Mouse (Mus musculus): Measurements from ENCODE around the gene Trap1a. TPM values are rescaled to one million over a fixed set of nuclear protein-coding genes. Genes with fewer than 3 reads are reported as not detected.
"Not testable (repeated sequence)": the region's sequence is repeated elsewhere in the genome, so short reads cannot be mapped to it uniquely, and the experiment has no call there.

Trap1a gene
- polyA plus RNA-seq (2012; rRNA removed) = 0.09 and 0.11 TPM in 2 replicates

DNA sequence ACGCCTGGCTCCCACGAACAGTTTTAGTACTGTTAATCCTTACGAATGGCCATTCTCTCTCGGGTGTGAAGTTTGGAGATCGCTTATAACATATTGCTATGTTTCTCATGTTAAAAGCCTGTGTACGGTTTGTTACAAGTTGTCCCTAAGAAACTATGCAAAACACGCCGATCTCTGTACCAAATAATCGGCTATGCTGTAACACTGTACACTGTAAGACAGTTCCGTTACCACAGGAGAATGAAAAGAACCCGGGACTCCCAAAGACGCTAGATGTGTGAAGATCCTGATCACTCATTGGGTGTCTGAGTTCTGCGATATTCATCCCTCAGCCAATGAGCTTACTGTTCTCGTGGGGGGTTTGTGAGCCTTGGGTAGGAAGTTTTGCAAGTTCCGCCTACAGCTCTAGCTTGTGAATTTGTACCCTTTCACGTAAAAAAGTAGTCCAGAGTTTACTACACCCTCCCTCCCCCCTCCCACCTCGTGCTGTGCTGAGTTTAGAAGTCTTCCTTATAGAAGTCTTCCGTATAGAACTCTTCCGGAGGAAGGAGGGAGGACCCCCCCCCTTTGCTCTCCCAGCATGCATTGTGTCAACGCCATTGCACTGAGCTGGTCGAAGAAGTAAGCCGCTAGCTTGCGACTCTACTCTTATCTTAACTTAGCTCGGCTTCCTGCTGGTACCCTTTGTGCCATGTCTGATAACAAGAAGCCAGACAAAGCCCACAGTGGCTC, at the start of gene Trap1a:
Trap1a (plus strand) TSS at position 421 of the 732 bp plus-strand sequence.
- DNase-seq (ENCODE audit: low read depth) = no peak
- no peak for TF ChIP-seq POLR2A (IDR thresholded peaks at IDR 0.05; ENCODE audit: borderline replicate concordance, extremely low read depth, insufficient read depth, insufficient read length, poor library complexity, severe bottlenecking)
- no peak for TF ChIP-seq CTCF (IDR thresholded peaks at IDR 0.05; ENCODE audit: borderline replicate concordance, extremely low read depth, insufficient read depth, insufficient read length)

DNA sequence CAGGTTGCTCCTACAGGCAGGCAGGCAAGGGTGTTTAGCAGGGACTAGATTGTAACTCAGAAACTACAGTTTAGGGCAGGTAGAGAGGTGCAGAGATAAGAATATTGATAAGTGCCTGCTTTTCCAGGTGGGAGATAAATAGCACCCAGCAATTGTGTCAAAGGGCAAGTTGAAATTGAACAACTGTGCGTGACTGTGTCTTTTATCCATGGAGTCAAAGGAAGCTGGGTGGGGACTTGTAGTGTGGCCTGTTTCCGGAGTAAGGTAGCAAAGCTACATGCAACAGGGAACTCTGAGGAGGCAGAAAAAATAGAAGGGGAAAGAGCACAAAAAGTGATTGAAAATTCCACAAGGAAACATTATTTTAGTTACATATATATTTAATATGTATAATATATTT, 40.4 kb upstream of the Trap1a start:
- TF ChIP-seq CTCF (IDR thresholded peaks at IDR 0.05; ENCODE audit: borderline replicate concordance, extremely low read depth, insufficient read depth, insufficient read length) = no peak
- no peak for TF ChIP-seq POLR2A (IDR thresholded peaks at IDR 0.05; ENCODE audit: borderline replicate concordance, extremely low read depth, insufficient read depth, insufficient read length, poor library complexity, severe bottlenecking)
- no peak for DNase-seq (ENCODE audit: low read depth)

DNA sequence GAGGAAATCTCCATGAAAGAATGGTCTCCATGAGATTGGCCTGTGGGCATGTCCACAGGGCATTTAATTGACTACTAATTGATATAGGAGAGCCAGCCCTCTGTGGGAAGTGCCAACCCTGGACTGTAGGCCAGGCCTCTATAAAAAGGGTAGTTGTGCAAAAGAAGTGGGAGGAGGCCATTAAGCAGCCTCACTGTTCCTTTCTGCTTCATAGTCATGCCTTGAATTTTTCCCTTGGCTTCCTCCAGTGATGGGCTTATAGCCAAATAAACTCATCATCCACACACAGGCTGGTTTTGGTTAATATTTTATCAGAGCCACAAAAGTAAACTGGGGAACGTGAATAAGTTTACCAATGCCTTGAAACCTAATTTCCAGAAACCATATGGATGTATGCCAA, 38.2 kb upstream of the Trap1a start:
- peak; percentile 3 for DNase-seq (ENCODE audit: low read depth)
- TF ChIP-seq POLR2A (IDR thresholded peaks at IDR 0.05; ENCODE audit: borderline replicate concordance, extremely low read depth, insufficient read depth, insufficient read length, poor library complexity, severe bottlenecking) = no peak
- no peak for TF ChIP-seq CTCF (IDR thresholded peaks at IDR 0.05; ENCODE audit: borderline replicate concordance, extremely low read depth, insufficient read depth, insufficient read length)

DNA sequence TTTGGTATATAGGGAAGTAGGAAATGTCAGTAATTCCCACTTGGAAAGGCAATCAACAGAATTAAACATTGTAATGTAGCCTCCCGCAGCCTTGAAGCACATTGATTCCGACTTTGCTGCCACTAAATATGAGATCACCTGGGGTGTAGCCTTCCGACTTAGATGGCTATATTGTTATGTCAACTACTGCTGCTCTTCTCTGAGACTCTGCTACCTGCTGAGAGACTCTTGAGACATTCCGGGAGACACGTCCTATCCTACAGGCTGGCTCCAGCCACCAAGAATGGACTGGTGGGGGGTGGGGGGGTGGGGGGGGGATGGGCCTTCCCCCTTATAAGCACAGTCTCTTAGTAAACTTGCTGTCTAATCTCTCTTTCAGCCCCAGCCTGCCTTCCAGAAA, 16.1 kb upstream of the Trap1a start:
- not testable (repeated sequence) for DNase-seq (ENCODE audit: low read depth)

DNA sequence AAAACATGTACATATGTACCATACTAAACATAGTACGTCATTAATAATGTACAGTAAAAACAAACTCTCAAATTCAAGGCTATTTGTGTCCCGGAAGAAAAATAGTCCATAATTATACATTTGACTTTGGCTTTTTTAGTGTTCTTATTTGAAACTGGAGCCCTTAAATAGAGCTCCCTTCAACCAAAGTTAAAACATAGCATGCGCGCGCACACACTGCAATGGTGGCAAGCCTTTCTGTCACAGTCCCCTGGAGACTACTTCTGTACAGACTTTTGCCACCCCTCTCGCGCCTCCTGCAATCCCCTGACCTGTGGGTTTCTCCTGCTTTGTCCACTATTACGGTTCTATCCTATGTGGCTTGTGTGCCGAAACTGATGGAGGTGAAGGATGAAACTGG, 900 bp upstream of the Trap1a start:
- TF ChIP-seq CTCF (IDR thresholded peaks at IDR 0.05; ENCODE audit: borderline replicate concordance, extremely low read depth, insufficient read depth, insufficient read length) (no peak), POLR2A (IDR thresholded peaks at IDR 0.05; ENCODE audit: borderline replicate concordance, extremely low read depth, insufficient read depth, insufficient read length, poor library complexity, severe bottlenecking) (no peak)
- no peak for DNase-seq (ENCODE audit: low read depth)

DNA sequence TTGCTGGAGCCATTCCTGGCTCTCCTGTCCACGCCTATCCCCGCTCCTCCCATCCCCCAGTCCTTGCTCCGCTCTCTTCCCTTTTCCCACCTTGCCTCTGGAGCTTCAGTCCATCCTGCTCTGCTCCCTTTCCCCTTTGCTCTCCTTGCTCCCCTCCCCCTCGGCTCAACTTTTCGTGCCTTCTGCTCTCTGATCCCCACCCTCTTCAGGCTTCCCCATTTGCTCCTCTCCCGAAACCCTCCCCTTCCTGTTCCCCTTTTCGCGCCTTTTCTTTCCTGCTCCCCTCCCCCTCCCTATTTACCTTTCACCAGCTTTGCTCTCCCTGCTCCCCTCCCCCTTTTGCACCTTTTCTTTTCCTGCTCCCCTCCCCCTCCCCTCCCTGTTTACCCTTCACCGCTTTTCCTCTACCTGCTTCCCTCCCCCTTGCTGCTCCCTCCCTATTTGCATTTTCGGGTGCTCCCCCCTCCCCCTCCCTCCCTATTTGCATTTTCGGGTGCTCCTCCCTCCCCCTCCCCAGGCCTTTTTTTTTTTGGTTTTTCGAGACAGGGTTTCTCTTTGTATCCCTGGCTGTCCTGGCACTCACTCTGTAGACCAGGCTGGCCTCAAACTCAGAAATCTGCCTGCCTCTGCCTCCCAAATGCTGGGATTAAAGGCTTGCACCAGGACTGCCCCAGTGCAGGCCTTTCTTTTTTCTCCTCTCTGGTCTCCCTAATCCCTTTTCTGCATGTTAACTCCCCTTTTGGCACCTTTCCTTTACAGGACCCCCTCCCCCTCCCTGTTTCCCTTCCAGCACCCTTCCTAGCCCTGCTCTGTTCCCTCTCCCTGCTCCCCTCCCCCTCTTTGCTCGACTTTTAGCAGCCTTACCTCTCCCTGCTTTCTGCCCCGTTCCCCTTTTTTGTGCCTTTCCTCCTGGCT, 1.3 kb downstream of the Trap1a start:
- TF ChIP-seq CTCF (IDR thresholded peaks at IDR 0.05; ENCODE audit: borderline replicate concordance, extremely low read depth, insufficient read depth, insufficient read length) = no peak
- TF ChIP-seq POLR2A (IDR thresholded peaks at IDR 0.05; ENCODE audit: borderline replicate concordance, extremely low read depth, insufficient read depth, insufficient read length, poor library complexity, severe bottlenecking) = no peak
- no peak for DNase-seq (ENCODE audit: low read depth)

DNA sequence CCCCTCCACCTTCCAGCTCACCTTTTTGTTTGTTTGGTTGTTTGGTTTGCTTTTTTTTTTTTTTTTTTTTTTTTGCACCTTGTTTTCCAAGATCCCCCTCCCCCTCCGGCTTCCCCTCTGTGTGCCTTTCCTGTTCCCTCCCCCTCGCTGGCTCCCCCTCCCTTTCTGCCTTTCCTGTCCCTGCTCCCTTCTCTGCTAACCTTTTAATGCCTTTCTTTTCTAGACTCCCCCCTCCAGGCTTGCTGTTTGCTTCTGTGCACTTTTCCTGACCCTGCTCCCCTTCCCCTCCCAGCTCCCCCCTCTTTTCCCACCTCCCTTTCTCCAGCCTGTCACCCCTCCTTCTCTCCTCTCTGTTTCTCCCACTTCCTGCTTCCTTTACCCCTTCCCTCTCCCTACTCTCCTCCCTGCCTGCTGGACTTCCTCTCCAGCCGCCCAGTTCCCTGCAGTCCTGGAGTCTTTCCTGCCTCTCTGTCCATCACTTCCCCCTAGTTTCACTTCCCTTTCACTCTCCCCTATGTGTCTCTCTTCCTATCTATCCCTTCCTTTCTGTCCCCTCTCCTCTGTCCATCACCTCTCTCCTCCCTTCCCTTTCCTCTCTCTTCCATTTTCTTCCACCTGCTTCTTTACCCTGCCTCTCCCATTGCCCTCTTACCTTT, 2.1 kb downstream of the Trap1a start:
- no peak for DNase-seq (ENCODE audit: low read depth)
- no peak for TF ChIP-seq POLR2A (IDR thresholded peaks at IDR 0.05; ENCODE audit: borderline replicate concordance, extremely low read depth, insufficient read depth, insufficient read length, poor library complexity, severe bottlenecking)
- TF ChIP-seq CTCF (IDR thresholded peaks at IDR 0.05; ENCODE audit: borderline replicate concordance, extremely low read depth, insufficient read depth, insufficient read length) = no peak

DNA sequence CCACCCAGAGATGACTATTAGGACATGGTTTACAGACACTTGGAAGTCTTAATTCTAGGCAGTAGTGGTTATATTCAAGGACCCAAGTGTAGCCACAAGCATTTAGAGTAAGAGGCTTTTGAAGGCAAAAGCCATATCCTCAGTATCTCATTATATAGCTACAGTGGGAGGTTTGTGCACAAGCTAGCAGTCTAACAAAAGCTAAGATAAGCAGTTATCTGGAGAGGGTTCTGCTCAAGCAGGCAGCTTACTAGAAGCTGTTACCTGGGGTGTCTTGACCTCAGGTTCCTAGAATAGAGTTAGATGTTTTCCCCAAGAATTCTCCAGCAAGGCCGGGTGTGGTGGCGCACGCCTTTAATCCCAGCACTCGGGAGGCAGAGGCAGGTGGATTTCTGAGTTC, 6.1 kb downstream of the Trap1a start:
- DNase-seq (ENCODE audit: low read depth) = no peak
- TF ChIP-seq POLR2A (IDR thresholded peaks at IDR 0.05; ENCODE audit: borderline replicate concordance, extremely low read depth, insufficient read depth, insufficient read length, poor library complexity, severe bottlenecking) = no peak
- no peak for TF ChIP-seq CTCF (IDR thresholded peaks at IDR 0.05; ENCODE audit: borderline replicate concordance, extremely low read depth, insufficient read depth, insufficient read length)

DNA sequence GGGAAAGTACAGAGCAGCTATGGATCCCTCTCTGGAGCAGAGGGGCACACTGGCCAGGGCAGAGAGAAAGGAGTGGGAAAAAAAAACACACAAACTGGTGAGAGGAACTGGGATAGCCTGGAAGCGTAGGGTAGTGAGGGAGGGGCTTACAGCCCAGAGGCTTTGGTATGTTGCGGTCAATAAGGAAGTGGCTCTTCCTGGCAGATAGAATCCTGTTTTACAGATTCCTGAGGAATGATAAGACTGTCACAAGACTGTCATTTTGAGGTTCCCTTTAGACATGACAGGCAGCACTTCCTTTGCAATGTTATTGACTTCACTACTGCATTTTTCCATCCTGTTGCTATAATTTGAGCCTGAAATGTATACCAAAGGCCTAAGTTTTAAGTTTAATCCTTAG, 7.7 kb downstream of the Trap1a start:
- DNase-seq (ENCODE audit: low read depth) = no peak
- no peak for TF ChIP-seq POLR2A (IDR thresholded peaks at IDR 0.05; ENCODE audit: borderline replicate concordance, extremely low read depth, insufficient read depth, insufficient read length, poor library complexity, severe bottlenecking)
- no peak for TF ChIP-seq CTCF (IDR thresholded peaks at IDR 0.05; ENCODE audit: borderline replicate concordance, extremely low read depth, insufficient read depth, insufficient read length)

DNA sequence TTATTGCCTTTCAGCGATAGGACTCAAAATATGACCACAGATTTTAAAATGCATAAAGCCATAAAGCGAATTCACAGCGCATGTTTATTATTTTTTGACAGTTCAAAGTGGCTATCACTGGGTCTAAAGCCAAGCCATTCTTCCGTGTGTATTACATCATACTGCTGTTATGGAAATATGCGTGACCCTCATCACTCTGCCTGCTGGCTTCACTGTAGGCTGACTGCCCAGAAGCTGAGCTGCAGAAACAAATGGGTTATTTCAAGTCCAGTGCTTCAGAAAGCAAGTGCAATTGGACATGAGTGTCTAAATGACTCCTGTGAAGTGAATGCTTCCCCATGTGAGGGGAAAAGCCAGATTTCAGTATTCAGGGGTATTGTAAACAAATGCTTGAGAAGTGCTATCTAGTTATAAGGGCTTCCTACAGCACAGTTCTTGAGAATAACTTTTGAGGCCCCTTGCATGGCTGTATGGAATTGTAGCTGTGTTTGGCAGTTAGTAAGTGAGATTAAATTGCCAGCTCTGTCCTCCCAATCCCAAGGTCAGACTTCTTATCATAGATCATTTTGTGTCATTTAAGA, 18.8 kb downstream of the Trap1a start:
- no peak for TF ChIP-seq POLR2A (IDR thresholded peaks at IDR 0.05; ENCODE audit: borderline replicate concordance, extremely low read depth, insufficient read depth, insufficient read length, poor library complexity, severe bottlenecking)
- no peak for TF ChIP-seq CTCF (IDR thresholded peaks at IDR 0.05; ENCODE audit: borderline replicate concordance, extremely low read depth, insufficient read depth, insufficient read length)
- DNase-seq (ENCODE audit: low read depth) = peak; percentile 7

DNA sequence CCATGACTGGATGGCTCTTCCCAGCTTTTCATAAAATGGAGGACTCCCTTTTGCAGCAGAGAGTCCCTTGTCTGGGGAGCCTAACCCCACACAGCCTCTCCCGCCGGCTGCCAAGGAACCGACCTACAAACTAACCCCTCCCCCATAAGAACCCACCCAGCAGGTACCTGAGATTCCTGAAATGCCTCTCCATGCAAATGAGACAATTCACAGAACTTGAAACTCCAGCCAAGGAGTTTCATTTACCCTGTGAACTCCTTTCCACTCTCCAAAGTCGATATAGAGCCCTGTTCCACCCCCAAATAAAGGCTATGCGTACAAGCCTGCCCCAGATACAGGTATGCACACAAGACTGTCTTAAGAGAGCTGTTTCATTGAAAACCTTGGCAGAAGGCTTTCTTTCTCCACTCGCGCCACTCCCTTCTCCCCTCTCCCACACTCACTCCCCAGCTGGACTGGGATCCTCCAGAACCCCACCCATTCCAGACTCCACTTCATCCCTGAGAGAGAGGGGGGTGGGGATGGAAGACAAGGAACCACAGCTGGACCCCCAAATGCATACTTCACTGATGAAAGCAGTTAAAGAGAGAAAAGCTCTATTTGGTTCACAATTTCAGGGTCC, 24.3 kb downstream of the Trap1a start:
- no peak for DNase-seq (ENCODE audit: low read depth)
- no peak for TF ChIP-seq CTCF (IDR thresholded peaks at IDR 0.05; ENCODE audit: borderline replicate concordance, extremely low read depth, insufficient read depth, insufficient read length)
- no peak for TF ChIP-seq POLR2A (IDR thresholded peaks at IDR 0.05; ENCODE audit: borderline replicate concordance, extremely low read depth, insufficient read depth, insufficient read length, poor library complexity, severe bottlenecking)
